Mouse (Mus musculus) stomach, embryonic 16.5 days (tissue): ENCODE data around the gene Ppp1r26. TPM values are rescaled to one million over a fixed set of nuclear protein-coding genes. Genes with fewer than 3 reads are reported as not detected.
A peak's percentile ranks its signal among the peaks of the same experiment; 100 is the strongest.

Experiments used
- ATAC-seq: fragments of 200-750 bp; cut with Nextera tagmentation; 2 replicates; pipeline ENCODE4 v1.8.0; 2017; ENCODE audit warnings: moderate number of reproducible peaks, moderate TSS enrichment; ENCODE audit not compliant: insufficient read depth, low FRiP score
- H3K27ac ChIP-seq: fragments of 300-500 bp; sonication (generic); 2 replicates; pipeline ENCODE4 v1.5.1; 2014; ENCODE audit warnings: low read length
- H3K27me3 ChIP-seq: fragments of 300-500 bp; sonication (generic); 2 replicates; pipeline ENCODE4 v1.6.1; 2014; ENCODE audit warnings: low read length, control low read depth, mixed read lengths; ENCODE audit not compliant: control insufficient read depth, insufficient read depth
- H3K36me3 ChIP-seq: fragments of 300-500 bp; sonication (generic); 2 replicates; pipeline ENCODE4 v1.6.1; 2014; ENCODE audit warnings: low read length; ENCODE audit not compliant: control insufficient read depth, insufficient read depth
- H3K4me1 ChIP-seq: fragments of 300-500 bp; sonication (generic); 2 replicates; pipeline ENCODE4 v1.6.1; 2014; ENCODE audit warnings: low read length, control low read depth, mixed read lengths; ENCODE audit not compliant: control insufficient read depth, insufficient read depth
- H3K4me2 ChIP-seq: fragments of 300-500 bp; sonication (generic); 2 replicates; pipeline ENCODE4 v1.6.1; 2014; ENCODE audit warnings: low read depth, low read length, mixed read lengths
- H3K4me3 ChIP-seq: fragments of 300-500 bp; sonication (generic); replicated peaks from 2 replicates; pipeline ENCODE4 v1.5.1; 2014; ENCODE audit warnings: mild to moderate bottlenecking, low read length
- H3K9ac ChIP-seq: fragments of 300-500 bp; sonication (generic); 2 replicates; pipeline ENCODE4 v1.6.1; 2014; ENCODE audit warnings: low read length
- H3K9me3 ChIP-seq: fragments of 300-500 bp; sonication (generic); replicated peaks from 2 replicates; pipeline ENCODE4 v1.6.1; 2016; ENCODE audit warnings: low read length, control low read depth; ENCODE audit not compliant: control insufficient read depth
- WGBS: fragments of 180-500 bp; shearing (Covaris S2); extraction: QIAGEN DNeasy Blood & Tissue Kit; methylation state at CpG from one replicate; pipeline ENCODE4 v1.1.7; 2014; 5-methylcytosine and 5-hydroxymethylcytosine counted together
- polyA plus RNA-seq: library from polyadenylated mRNA; unstranded; fragments of >200 nt; fragmentation: Nextera tagmentation; extraction: Ambion mirVana; gene quantifications from 2 replicates; pipeline ENCODE4 v1.2.1, GENCODE M21; 2015

Ppp1r26 gene
- polyA plus RNA-seq, 1 experiment from 2014 or later, result 4.2 TPM

GRCm38 (mm10) chr2:28456616-28457015 is 10.0 kb downstream of the Ppp1r26 start:
- ATAC-seq, result no peak
- WGBS, result 68% methylated on average over 1 of the region's 1 CpGs
- H3K36me3 ChIP-seq, result no peaks in the 10 kb centered on the region

GRCm38 (mm10) chr2:28463919-28464318 is 17.3 kb downstream of the Ppp1r26 start:
- no peak overlapping the region for H3K4me3 ChIP-seq
- no peaks in the 10 kb centered on the region; the same call in 1 of the 2 replicates for H3K36me3 ChIP-seq
- WGBS, result 47% methylated on average over 3 of the region's 3 CpGs
- H3K4me2 ChIP-seq, result no peak overlapping the region
- H3K27me3 ChIP-seq, result 0 out of 2 replicates have a peak, but pooled peaks cover 3% of the 10 kb centered on the region
- peaks cover 3% of the 10 kb centered on the region; the same call in 1 of the 2 replicates for H3K4me1 ChIP-seq
- H3K27ac ChIP-seq, result no peak overlapping the region
- no peak for ATAC-seq
- H3K9me3 ChIP-seq, result no peaks in the 10 kb centered on the region
- no peak overlapping the region for H3K9ac ChIP-seq

More at GRCm38 (mm10) chr2:28456616-28457015, 10.0 kb downstream of the Ppp1r26 start:
- Histone ChIP-seq H3K4me1 (no peaks in the 10 kb centered on the region), H3K27me3 (no peaks in the 10 kb centered on the region), H3K4me3 (no peak overlapping the region), H3K9me3 (no peaks in the 10 kb centered on the region), H3K9ac (no peak overlapping the region), H3K27ac (no peak overlapping the region), H3K4me2 (no peak overlapping the region)

- no peak for ATAC-seq
- H3K9me3 ChIP-seq, result no peaks in the 10 kb centered on the region
- no peak overlapping the region for H3K4me2 ChIP-seq
- no peak overlapping the region for H3K4me3 ChIP-seq
- H3K4me1 ChIP-seq, result peaks cover 3% of the 10 kb centered on the region; the same call in 1 of the 2 replicates
- H3K27me3 ChIP-seq, result 0 out of 2 replicates have a peak, but pooled peaks cover 3% of the 10 kb centered on the region
- no peak overlapping the region for H3K9ac ChIP-seq
- 78% methylated on average over 9 of the region's 9 CpGs for WGBS
- no peak overlapping the region for H3K27ac ChIP-seq
- H3K36me3 ChIP-seq, result peaks cover 10% of the 10 kb centered on the region
These were observed 18.3 kb downstream of the Ppp1r26 start for GRCm38 (mm10) chr2:28464919-28465318.

- peak within 1 kb of the TSS; percentile 72 for H3K4me2 ChIP-seq
- H3K9me3 ChIP-seq, result no peaks in the 10 kb centered on the region
- peaks cover 3% of the 10 kb centered on the region; the same call in 1 of the 2 replicates for H3K4me1 ChIP-seq
- peak within 1 kb of the TSS; percentile 41 for H3K4me3 ChIP-seq
- no peak within 1 kb of the TSS for H3K27ac ChIP-seq
- H3K36me3 ChIP-seq, result peaks cover 19% of the 10 kb centered on the region
- peak; percentile 47; the same call in 1 of the 2 replicates for ATAC-seq
- H3K27me3 ChIP-seq, result 0 out of 2 replicates have a peak, but pooled peaks cover 3% of the 10 kb centered on the region
- 5% methylated on average over 25 of the region's 25 CpGs for WGBS
- peak within 1 kb of the TSS; percentile 69 for H3K9ac ChIP-seq
These were observed 19.4 kb downstream of the Ppp1r26 start, which contains the start of gene 1700007K13Rik for GRCm38 (mm10) chr2:28465836-28466518. Gene 1700007K13Rik (minus strand): TSS chr2:28466332.

DNA sequence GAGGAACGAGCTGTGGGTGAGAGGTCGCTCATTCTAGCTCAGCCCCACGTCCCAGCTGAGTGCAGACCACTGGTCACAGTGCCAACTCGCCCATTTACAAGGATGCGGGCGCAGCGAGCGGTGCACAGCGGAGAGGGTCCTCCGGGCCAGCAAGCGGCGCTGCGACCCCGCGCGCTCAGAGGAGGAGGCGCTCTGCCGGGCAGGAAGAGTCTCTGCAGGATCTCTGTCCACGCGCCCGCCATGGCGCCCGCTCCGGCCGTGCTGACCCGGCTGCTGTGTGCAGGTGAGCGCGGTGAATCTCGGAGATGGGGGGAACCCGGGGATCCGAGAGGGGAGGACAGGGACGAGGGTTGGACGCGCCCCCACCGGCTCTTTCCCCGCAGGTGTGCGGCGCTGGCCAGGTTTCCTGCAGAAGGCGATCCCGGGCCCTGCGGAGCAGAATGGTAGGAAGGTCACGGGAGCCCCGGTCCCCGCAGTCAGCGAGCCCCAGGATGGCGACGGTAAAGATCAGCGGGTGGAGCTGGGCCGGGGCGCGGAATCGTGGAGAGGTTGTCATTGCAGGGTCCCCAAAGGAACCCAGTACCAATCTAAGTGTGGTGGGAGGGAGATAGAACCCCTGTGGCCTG is 21.4 kb downstream of the Ppp1r26 start, which contains the start of gene Mrps2:
Gene Mrps2 (plus strand): TSS at position 207 of the 626 bp plus-strand sequence.
- H3K4me2 ChIP-seq, result peak within 1 kb of the TSS; percentile 88
- H3K36me3 ChIP-seq, result peaks cover 30% of the 10 kb centered on the region
- peak within 1 kb of the TSS; percentile 95 for H3K4me3 ChIP-seq
- H3K9ac ChIP-seq, result peak within 1 kb of the TSS; percentile 98
- under 1% methylated on average over 52 of the region's 52 CpGs for WGBS
- H3K27me3 ChIP-seq, result 0 out of 2 replicates have a peak, but pooled peaks cover 3% of the 10 kb centered on the region
- H3K27ac ChIP-seq, result peak within 1 kb of the TSS; percentile 22; the same call in 1 of the 2 replicates
- peaks cover 3% of the 10 kb centered on the region; the same call in 1 of the 2 replicates for H3K4me1 ChIP-seq
- ATAC-seq, result peak; percentile 93
- no peaks in the 10 kb centered on the region for H3K9me3 ChIP-seq

DNA sequence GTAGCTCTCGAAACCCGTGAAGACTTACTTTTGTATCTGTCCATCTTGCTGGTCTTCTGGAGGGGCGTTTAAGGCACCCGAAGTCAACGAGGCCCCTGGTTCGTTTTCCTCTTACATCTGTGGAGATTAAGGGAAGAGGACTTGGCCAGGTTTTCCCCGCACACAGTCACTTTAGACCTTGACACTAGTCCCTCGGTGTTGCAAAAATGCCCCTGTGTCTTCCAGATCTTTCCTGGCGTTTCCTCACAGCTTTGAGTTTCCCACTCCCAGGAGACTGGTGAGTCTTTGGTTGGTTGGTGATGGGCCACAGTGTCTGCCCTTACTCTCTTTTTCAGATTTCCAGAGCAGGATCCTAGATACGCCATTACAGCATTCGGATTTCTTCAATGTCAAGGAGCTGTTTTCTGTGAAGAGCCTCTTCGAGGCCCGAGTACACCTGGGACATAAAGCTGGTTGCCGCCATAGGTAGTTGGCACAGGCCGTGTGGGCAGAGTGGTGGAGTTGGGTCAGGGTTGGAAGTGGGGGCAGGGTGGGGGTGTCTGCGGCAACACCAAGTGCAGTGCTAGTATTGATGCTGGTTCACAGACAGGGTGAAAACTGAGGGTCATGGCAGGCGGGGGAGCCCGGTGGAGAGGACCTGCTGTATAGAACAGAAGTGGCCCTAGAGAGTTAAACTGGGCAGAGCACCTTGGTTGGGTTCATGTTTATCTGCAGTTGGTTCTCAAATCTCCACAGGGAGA is 22.1 kb downstream of the Ppp1r26 start:
- 54% methylated on average over 18 of the region's 18 CpGs for WGBS
- peaks cover 31% of the 10 kb centered on the region for H3K36me3 ChIP-seq
- H3K27me3 ChIP-seq, result 0 out of 2 replicates have a peak, but pooled peaks cover 3% of the 10 kb centered on the region
- no peak overlapping the region for H3K27ac ChIP-seq
- peaks cover 3% of the 10 kb centered on the region; the same call in 1 of the 2 replicates for H3K4me1 ChIP-seq
- peak overlapping the region; percentile 88 for H3K4me2 ChIP-seq
- no peaks in the 10 kb centered on the region for H3K9me3 ChIP-seq
- H3K4me3 ChIP-seq, result peak overlapping the region; percentile 95
- no peak for ATAC-seq
- peak overlapping the region; percentile 98 for H3K9ac ChIP-seq

- no peak for ATAC-seq
- no peaks in the 10 kb centered on the region for H3K9me3 ChIP-seq
- WGBS, result 97% methylated on average over 14 of the region's 14 CpGs
These were observed 22.9 kb downstream of the Ppp1r26 start for GRCm38 (mm10) chr2:28469461-28469860.

GRCm38 (mm10) chr2:28470591-28470990 is 24.0 kb downstream of the Ppp1r26 start:
- Histone ChIP-seq H3K4me2 (no peak overlapping the region), H3K9me3 (no peaks in the 10 kb centered on the region), H3K27me3 (no peaks in the 10 kb centered on the region), H3K36me3 (peaks cover 31% of the 10 kb centered on the region), H3K4me1 (peaks cover 3% of the 10 kb centered on the region; the same call in 1 of the 2 replicates), H3K27ac (no peak overlapping the region), H3K9ac (no peak overlapping the region), H3K4me3 (no peak overlapping the region)
- 84% methylated on average over 2 of the region's 2 CpGs for WGBS
- ATAC-seq, result no peak

More at GRCm38 (mm10) chr2:28469461-28469860, 22.9 kb downstream of the Ppp1r26 start:
- Histone ChIP-seq H3K4me3 (no peak overlapping the region), H3K27ac (no peak overlapping the region), H3K9ac (no peak overlapping the region), H3K36me3 (peaks cover 31% of the 10 kb centered on the region), H3K4me1 (peaks cover 3% of the 10 kb centered on the region; the same call in 1 of the 2 replicates), H3K4me2 (no peak overlapping the region), H3K27me3 (0 out of 2 replicates have a peak, but pooled peaks cover 3% of the 10 kb centered on the region)
